Mouse (Mus musculus) hindbrain, embryonic 16.5 days (tissue): ENCODE data around the gene Tcn2. TPM values are rescaled to one million over a fixed set of nuclear protein-coding genes. Genes with fewer than 3 reads are reported as not detected.

Experiments
- ATAC-seq: fragments of 200-750 bp; cut with Nextera tagmentation; 2 replicates; pipeline ENCODE4 v1.8.0; 2017; ENCODE audit warnings: moderate TSS enrichment, moderate library complexity
- H3K27ac ChIP-seq: fragments of 300-500 bp; sonication (generic); 2 replicates; pipeline ENCODE4 v1.5.1; 2014; ENCODE audit warnings: low read depth, mild to moderate bottlenecking, control low read depth, low read length, moderate library complexity
- H3K27me3 ChIP-seq: fragments of 300-500 bp; sonication (generic); replicated peaks from 2 replicates; pipeline ENCODE4 v1.6.1; 2014; ENCODE audit warnings: low read length; ENCODE audit not compliant: control insufficient read depth, insufficient read depth
- H3K36me3 ChIP-seq: fragments of 300-500 bp; sonication (generic); 2 replicates; pipeline ENCODE4 v1.6.1; 2014; ENCODE audit warnings: mild to moderate bottlenecking, low read length, moderate library complexity, mixed read lengths; ENCODE audit not compliant: control insufficient read depth, insufficient read depth
- H3K4me1 ChIP-seq: fragments of 300-500 bp; sonication (generic); 2 replicates; pipeline ENCODE4 v1.6.1; 2014; ENCODE audit warnings: low read depth, low read length; ENCODE audit not compliant: control insufficient read depth, insufficient read depth
- H3K4me2 ChIP-seq: fragments of 300-500 bp; sonication (generic); 2 replicates; pipeline ENCODE4 v1.6.1; 2014; ENCODE audit warnings: mild to moderate bottlenecking, low read length, control low read depth, moderate library complexity
- H3K4me3 ChIP-seq: fragments of 300-500 bp; sonication (generic); 2 replicates; pipeline ENCODE4 v1.5.1; 2014; ENCODE audit warnings: mild to moderate bottlenecking, low read length, control low read depth, moderate library complexity
- H3K9ac ChIP-seq: fragments of 300-500 bp; sonication (generic); 2 replicates; pipeline ENCODE4 v1.6.1; 2014; ENCODE audit warnings: low read depth, mild to moderate bottlenecking, control low read depth, low read length, moderate library complexity
- H3K9me3 ChIP-seq: fragments of 300-500 bp; sonication (generic); 2 replicates; pipeline ENCODE4 v1.6.1; 2014; ENCODE audit warnings: mild to moderate bottlenecking, low read length, moderate library complexity; ENCODE audit not compliant: control insufficient read depth
- WGBS: fragments of 180-500 bp; shearing (Covaris S2); extraction: QIAGEN DNeasy Blood & Tissue Kit; methylation state at CpG from one replicate; pipeline ENCODE4 v1.1.7; 2014; 5-methylcytosine and 5-hydroxymethylcytosine counted together
- polyA plus RNA-seq: library from polyadenylated mRNA; unstranded; fragments of >200 nt; fragmentation: Nextera tagmentation; extraction: Ambion mirVana; gene quantifications from 2 replicates; pipeline ENCODE4 v1.2.1, GENCODE M21; 2015

Gene Tcn2
- polyA plus RNA-seq, 1 experiment from 2014 or later: 30.8 TPM

GRCm38 (mm10) chr11:3893970-3894369 lies 38.0 kb downstream of the Tcn2 start:
- H3K9me3 ChIP-seq: no peaks in the 10 kb centered on the region
- no peak overlapping the region for H3K9ac ChIP-seq
- H3K27ac ChIP-seq: no peak overlapping the region
- no peak for ATAC-seq
- H3K36me3 ChIP-seq: peaks cover 6% of the 10 kb centered on the region
- H3K4me1 ChIP-seq: peaks cover 6% of the 10 kb centered on the region
- peak overlapping the region; percentile 71 for H3K4me2 ChIP-seq
- no peaks in the 10 kb centered on the region for H3K27me3 ChIP-seq
- WGBS: 80% methylated on average over 6 of the region's 6 CpGs
- no peak overlapping the region; the same call in 1 of the 2 replicates for H3K4me3 ChIP-seq

DNA sequence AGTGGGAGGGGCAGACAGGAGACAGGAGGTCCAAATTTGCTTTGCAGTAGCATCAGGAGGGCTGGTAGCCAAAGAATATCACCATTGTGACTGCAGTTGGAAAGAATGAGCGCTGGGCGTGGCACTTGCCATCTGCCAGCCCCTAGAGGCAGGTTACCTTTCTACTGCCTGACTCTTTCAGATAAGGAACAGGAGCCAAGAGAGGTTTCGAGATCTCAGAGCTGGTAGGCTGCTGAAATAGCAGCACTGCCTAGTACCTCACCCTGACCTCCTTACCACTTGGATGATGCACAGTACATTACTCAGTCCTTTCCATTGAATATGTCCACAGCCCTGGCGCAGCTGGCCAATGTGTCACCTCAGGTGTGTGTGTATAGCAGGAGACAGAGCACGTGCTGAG lies 44.6 kb downstream of the Tcn2 start:
- Histone ChIP-seq H3K4me2 (no peak overlapping the region), H3K9me3 (no peaks in the 10 kb centered on the region), H3K36me3 (no peaks in the 10 kb centered on the region), H3K4me3 (no peak overlapping the region), H3K27me3 (no peaks in the 10 kb centered on the region), H3K9ac (no peak overlapping the region), H3K4me1 (no peaks in the 10 kb centered on the region), H3K27ac (no peak overlapping the region)
- 70% methylated on average over 5 of the region's 5 CpGs for WGBS
- no peak for ATAC-seq

GRCm38 (mm10) chr11:3883711-3884110 lies 48.2 kb downstream of the Tcn2 start:
- no peak overlapping the region for H3K9ac ChIP-seq
- H3K9me3 ChIP-seq: no peaks in the 10 kb centered on the region
- no peak for ATAC-seq
- no peak overlapping the region for H3K4me3 ChIP-seq
- no peaks in the 10 kb centered on the region for H3K36me3 ChIP-seq
- H3K27me3 ChIP-seq: no peaks in the 10 kb centered on the region
- no peak overlapping the region for H3K27ac ChIP-seq
- 93% methylated on average over 3 of the region's 3 CpGs for WGBS
- no peaks in the 10 kb centered on the region for H3K4me1 ChIP-seq
- no peak overlapping the region for H3K4me2 ChIP-seq

DNA sequence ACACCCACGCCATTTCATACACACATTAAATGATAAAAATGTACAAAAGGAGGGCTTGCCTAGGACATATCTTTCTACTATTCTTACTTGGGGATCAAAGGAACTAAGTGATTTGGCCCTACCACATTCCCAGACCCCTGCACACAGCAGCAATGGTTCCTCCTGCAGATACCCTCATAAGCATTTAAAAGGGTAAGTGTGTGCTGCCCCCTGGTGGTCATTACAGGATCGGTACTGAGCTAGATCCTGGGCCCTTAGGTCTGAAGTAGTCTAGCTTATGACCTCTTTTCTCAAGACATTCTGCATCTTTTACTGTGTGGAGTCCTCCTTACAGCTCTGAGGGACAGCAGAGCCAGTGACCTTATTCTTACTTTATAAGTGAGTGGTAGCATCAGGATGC lies 52.1 kb downstream of the Tcn2 start:
- H3K36me3 ChIP-seq: no peaks in the 10 kb centered on the region
- no peak overlapping the region for H3K27ac ChIP-seq
- no peaks in the 10 kb centered on the region for H3K4me1 ChIP-seq
- no peak overlapping the region for H3K9ac ChIP-seq
- H3K9me3 ChIP-seq: no peaks in the 10 kb centered on the region
- 41% methylated on average over 2 of the region's 2 CpGs for WGBS
- ATAC-seq: no peak
- H3K4me2 ChIP-seq: no peak overlapping the region
- no peak overlapping the region for H3K4me3 ChIP-seq
- H3K27me3 ChIP-seq: no peaks in the 10 kb centered on the region

- H3K27me3 ChIP-seq: no peaks in the 10 kb centered on the region
- no peaks in the 10 kb centered on the region for H3K4me1 ChIP-seq
- 74% methylated on average over 7 of the region's 7 CpGs for WGBS
- no peak overlapping the region for H3K9ac ChIP-seq
- H3K4me3 ChIP-seq: no peak overlapping the region
- no peaks in the 10 kb centered on the region for H3K36me3 ChIP-seq
- H3K4me2 ChIP-seq: no peak overlapping the region
- H3K27ac ChIP-seq: no peak overlapping the region
- ATAC-seq: no peak
- H3K9me3 ChIP-seq: no peaks in the 10 kb centered on the region
These were observed 53.3 kb downstream of the Tcn2 start for GRCm38 (mm10) chr11:3878660-3879059.

DNA sequence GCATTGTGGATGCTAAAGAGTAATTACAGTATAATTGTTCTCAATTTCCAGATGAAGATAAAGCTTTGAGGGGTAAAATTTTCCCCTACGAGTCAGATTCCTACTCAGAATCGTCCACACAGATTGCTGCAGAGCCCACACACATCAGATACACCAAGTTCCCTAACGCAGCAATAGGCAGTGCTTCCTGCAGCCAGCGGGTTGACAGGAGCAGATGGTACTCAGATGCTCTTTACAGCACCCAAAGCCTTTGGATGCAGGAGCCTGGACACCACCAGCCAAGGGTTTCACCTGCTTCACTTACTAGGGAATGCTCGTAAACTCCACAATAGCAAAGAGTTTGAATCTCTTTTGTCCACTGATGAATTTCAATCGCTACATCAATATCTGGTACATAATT lies 55.5 kb downstream of the Tcn2 start:
- no peaks in the 10 kb centered on the region for H3K9me3 ChIP-seq
- H3K4me1 ChIP-seq: no peaks in the 10 kb centered on the region
- no peak overlapping the region for H3K4me2 ChIP-seq
- no peaks in the 10 kb centered on the region for H3K36me3 ChIP-seq
- 78% methylated on average over 6 of the region's 6 CpGs for WGBS
- no peak overlapping the region for H3K27ac ChIP-seq
- no peaks in the 10 kb centered on the region for H3K27me3 ChIP-seq
- H3K4me3 ChIP-seq: no peak overlapping the region
- no peak overlapping the region for H3K9ac ChIP-seq
- no peak for ATAC-seq

Other genes starting within 250 kb of the Tcn2 start
- gene Osbp2, start 68.3 kb downstream of the Tcn2 start, polyA plus RNA-seq: 34.8 and 36.2 TPM in 2 replicates
- 0.62 and 0.88 TPM in 2 replicates for gene 4921536K21Rik, start 37.1 kb downstream of the Tcn2 start, polyA plus RNA-seq
- gene Dusp18, start 36.9 kb downstream of the Tcn2 start, polyA plus RNA-seq: 30.0 and 30.5 TPM in 2 replicates
- 20.5 and 22.2 TPM in 2 replicates for gene Slc35e4, start 17.5 kb downstream of the Tcn2 start, polyA plus RNA-seq
- gene Pes1, start 31.8 kb upstream of the Tcn2 start, polyA plus RNA-seq: 52.4 and 55.3 TPM in 2 replicates
- gene 4930556J24Rik, start 44.6 kb upstream of the Tcn2 start, polyA plus RNA-seq: not detected in 2 replicates
- 11.3 and 11.6 TPM in 2 replicates for gene Gal3st1, start 51.5 kb upstream of the Tcn2 start, polyA plus RNA-seq
- gene Sec14l4, start 99.3 kb upstream of the Tcn2 start, polyA plus RNA-seq: not detected in 2 replicates
- gene Sec14l3, start 132.7 kb upstream of the Tcn2 start, polyA plus RNA-seq: 0.76 and 1.2 TPM in 2 replicates
- 14.6 and 15.7 TPM in 2 replicates for gene Mtfp1, start 163.3 kb upstream of the Tcn2 start, polyA plus RNA-seq
- 6.6 and 7.0 TPM in 2 replicates for gene Sec14l2, start 191.3 kb upstream of the Tcn2 start, polyA plus RNA-seq
- 50.0 and 52.4 TPM in 2 replicates for gene Rnf215, start 203.0 kb upstream of the Tcn2 start, polyA plus RNA-seq
- 9.1 and 10.9 TPM in 2 replicates for gene Ccdc157, start 228.1 kb upstream of the Tcn2 start, polyA plus RNA-seq
- gene Sf3a1, start 228.2 kb upstream of the Tcn2 start, polyA plus RNA-seq: 38.7 and 52.4 TPM in 2 replicates